Mouse (Mus musculus) embryonic facial prominence, embryonic 15.5 days (tissue): Measurements from ENCODE around the gene Nin. TPM values are rescaled to one million over a fixed set of nuclear protein-coding genes. Genes with fewer than 3 reads are reported as not detected.

ENCODE experiments used
- ATAC-seq: fragments of 200-750 bp; cut with Nextera tagmentation; 2 replicates; pipeline ENCODE4 v1.8.0; 2017; ENCODE audit warnings: low read depth, moderate TSS enrichment; ENCODE audit not compliant: insufficient number of reproducible peaks, low FRiP score, low TSS enrichment
- H3K27ac ChIP-seq: fragments of 300-500 bp; sonication (generic); replicated peaks from 2 replicates; pipeline ENCODE4 v1.5.1; 2015; ENCODE audit warnings: mild to moderate bottlenecking, inconsistent platforms
- H3K27me3 ChIP-seq: fragments of 300-500 bp; sonication (generic); 2 replicates; pipeline ENCODE4 v1.6.1; 2015; ENCODE audit warnings: inconsistent platforms
- H3K36me3 ChIP-seq: fragments of 300-500 bp; sonication (generic); 2 replicates; pipeline ENCODE4 v1.6.1; 2015; ENCODE audit warnings: mild to moderate bottlenecking, inconsistent platforms
- H3K4me1 ChIP-seq: fragments of 300-500 bp; sonication (generic); 2 replicates; pipeline ENCODE4 v1.6.1; 2015; ENCODE audit warnings: inconsistent platforms
- H3K4me2 ChIP-seq: fragments of 300-500 bp; sonication (generic); replicated peaks from 2 replicates; pipeline ENCODE4 v1.6.1; 2015; ENCODE audit warnings: mild to moderate bottlenecking, inconsistent platforms
- H3K4me3 ChIP-seq: fragments of 300-500 bp; sonication (generic); replicated peaks from 2 replicates; pipeline ENCODE4 v1.5.1; 2015; ENCODE audit warnings: mild to moderate bottlenecking, inconsistent platforms
- H3K9ac ChIP-seq: fragments of 300-500 bp; sonication (generic); 2 replicates; pipeline ENCODE4 v1.6.1; 2015; ENCODE audit warnings: inconsistent platforms
- H3K9me3 ChIP-seq: fragments of 300-500 bp; sonication (generic); replicated peaks from 2 replicates; pipeline ENCODE4 v1.6.1; 2016; ENCODE audit warnings: inconsistent platforms
- WGBS: fragments of 180-500 bp; shearing (Covaris S2); methylation state at CpG from one replicate; pipeline ENCODE4 v1.1.7; 2015; 5-methylcytosine and 5-hydroxymethylcytosine counted together
- polyA plus RNA-seq: library from polyadenylated mRNA; unstranded; fragments of >200 nt; fragmentation: Nextera tagmentation; extraction: Ambion mirVana; gene quantifications from 2 replicates; pipeline ENCODE4 v1.2.1, GENCODE M21; 2015

The Nin gene
- polyA plus RNA-seq, 1 experiment from 2014 or later, result 14.8 TPM

- no peak overlapping the region for H3K4me3 ChIP-seq
- no peaks in the 10 kb centered on the region for H3K4me1 ChIP-seq
- no peak overlapping the region for H3K27ac ChIP-seq
- no peak overlapping the region for H3K9ac ChIP-seq
- H3K36me3 ChIP-seq, result peaks cover 69% of the 10 kb centered on the region
- no peaks in the 10 kb centered on the region for H3K9me3 ChIP-seq
- no peak overlapping the region for H3K4me2 ChIP-seq
- no peak for ATAC-seq
- WGBS, result 56% methylated on average over 5 of the region's 5 CpGs
- H3K27me3 ChIP-seq, result no peaks in the 10 kb centered on the region
Measured at GRCm38 (mm10) chr12:69968154-69968553, 145.4 kb downstream of the Nin start.

- 86% methylated on average over 6 of the region's 6 CpGs for WGBS
- no peak overlapping the region for H3K27ac ChIP-seq
- ATAC-seq, result no peak
- H3K36me3 ChIP-seq, result peaks cover 74% of the 10 kb centered on the region
- no peaks in the 10 kb centered on the region for H3K27me3 ChIP-seq
- H3K9ac ChIP-seq, result no peak overlapping the region
- H3K4me1 ChIP-seq, result no peaks in the 10 kb centered on the region
- no peak overlapping the region for H3K4me2 ChIP-seq
- no peak overlapping the region for H3K4me3 ChIP-seq
- no peaks in the 10 kb centered on the region for H3K9me3 ChIP-seq
Measured at GRCm38 (mm10) chr12:69967112-69967511, 146.4 kb downstream of the Nin start.

- H3K27me3 ChIP-seq, result no peaks in the 10 kb centered on the region
- H3K36me3 ChIP-seq, result peaks cover 75% of the 10 kb centered on the region
- no peak overlapping the region for H3K27ac ChIP-seq
- H3K9ac ChIP-seq, result no peak overlapping the region
- ATAC-seq, result no peak
- H3K4me2 ChIP-seq, result no peak overlapping the region
- 83% methylated on average over 5 of the region's 5 CpGs for WGBS
- H3K4me1 ChIP-seq, result no peaks in the 10 kb centered on the region
- no peak overlapping the region for H3K4me3 ChIP-seq
- no peaks in the 10 kb centered on the region for H3K9me3 ChIP-seq
Measured at GRCm38 (mm10) chr12:69966071-69966470, 147.4 kb downstream of the Nin start.

GRCm38 (mm10) chr12:69965644-69966043 is 147.9 kb downstream of the Nin start:
- ATAC-seq, result no peak
- no peak overlapping the region for H3K4me3 ChIP-seq
- no peaks in the 10 kb centered on the region for H3K4me1 ChIP-seq
- no peaks in the 10 kb centered on the region for H3K27me3 ChIP-seq
- WGBS, result 71% methylated on average over 3 of the region's 3 CpGs
- H3K27ac ChIP-seq, result no peak overlapping the region
- H3K36me3 ChIP-seq, result peaks cover 73% of the 10 kb centered on the region
- H3K9me3 ChIP-seq, result no peaks in the 10 kb centered on the region
- no peak overlapping the region for H3K9ac ChIP-seq
- H3K4me2 ChIP-seq, result no peak overlapping the region

GRCm38 (mm10) chr12:69963141-69963540 is 150.4 kb downstream of the Nin start:
- WGBS, result 83% methylated on average over 6 of the region's 6 CpGs
- H3K27ac ChIP-seq, result no peak overlapping the region
- H3K27me3 ChIP-seq, result no peaks in the 10 kb centered on the region
- H3K9ac ChIP-seq, result no peak overlapping the region
- H3K4me3 ChIP-seq, result no peak overlapping the region
- H3K9me3 ChIP-seq, result no peaks in the 10 kb centered on the region
- no peak overlapping the region for H3K4me2 ChIP-seq
- no peak for ATAC-seq
- H3K4me1 ChIP-seq, result no peaks in the 10 kb centered on the region
- H3K36me3 ChIP-seq, result peaks cover 63% of the 10 kb centered on the region

DNA sequence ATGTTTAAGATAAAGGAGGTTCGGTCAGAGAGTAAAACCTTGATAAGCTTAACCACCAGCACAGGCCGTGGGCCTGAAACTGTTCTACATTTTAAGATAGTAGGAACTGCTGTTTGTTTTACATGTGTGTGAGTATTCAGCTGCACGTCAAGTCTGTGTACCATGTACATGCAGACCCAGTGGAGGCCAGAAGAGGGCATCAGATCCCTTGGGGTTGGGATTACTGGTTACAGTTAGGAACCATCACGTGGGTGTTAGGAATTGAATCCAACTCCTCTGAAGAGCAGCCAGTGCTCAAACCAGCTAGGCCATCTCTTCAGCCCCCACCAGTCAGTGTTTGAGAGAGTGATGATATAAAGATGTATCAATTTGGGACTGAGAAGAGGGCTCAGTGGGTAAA is 151.0 kb downstream of the Nin start:
- H3K36me3 ChIP-seq, result peaks cover 59% of the 10 kb centered on the region
- H3K9me3 ChIP-seq, result no peaks in the 10 kb centered on the region
- H3K4me2 ChIP-seq, result no peak overlapping the region
- H3K9ac ChIP-seq, result no peak overlapping the region
- no peaks in the 10 kb centered on the region for H3K4me1 ChIP-seq
- 62% methylated on average over 4 of the region's 4 CpGs for WGBS
- no peak overlapping the region for H3K4me3 ChIP-seq
- H3K27me3 ChIP-seq, result no peaks in the 10 kb centered on the region
- no peak overlapping the region for H3K27ac ChIP-seq
- ATAC-seq, result no peak

Other genes with a start within 250 kb of the Nin start
- 7.3 and 8.6 TPM in 2 replicates for gene Atl1, start 221.1 kb downstream of the Nin start, polyA plus RNA-seq
- gene Map4k5, start 220.5 kb downstream of the Nin start, polyA plus RNA-seq, result 36.5 and 36.6 TPM in 2 replicates
- 8.6 and 9.4 TPM in 2 replicates for gene Sav1, start 126.7 kb downstream of the Nin start, polyA plus RNA-seq
- gene Abhd12b, start 40.4 kb upstream of the Nin start, polyA plus RNA-seq, result 1.00 and 1.1 TPM in 2 replicates
- gene Pygl, start 117.8 kb upstream of the Nin start, polyA plus RNA-seq, result 32.3 and 37.3 TPM in 2 replicates
- gene Trim9, start 233.9 kb upstream of the Nin start, polyA plus RNA-seq, result 1.4 and 1.6 TPM in 2 replicates